ENCODE assay signal across 20 mouse cellular contexts in the genomic region with DNA sequence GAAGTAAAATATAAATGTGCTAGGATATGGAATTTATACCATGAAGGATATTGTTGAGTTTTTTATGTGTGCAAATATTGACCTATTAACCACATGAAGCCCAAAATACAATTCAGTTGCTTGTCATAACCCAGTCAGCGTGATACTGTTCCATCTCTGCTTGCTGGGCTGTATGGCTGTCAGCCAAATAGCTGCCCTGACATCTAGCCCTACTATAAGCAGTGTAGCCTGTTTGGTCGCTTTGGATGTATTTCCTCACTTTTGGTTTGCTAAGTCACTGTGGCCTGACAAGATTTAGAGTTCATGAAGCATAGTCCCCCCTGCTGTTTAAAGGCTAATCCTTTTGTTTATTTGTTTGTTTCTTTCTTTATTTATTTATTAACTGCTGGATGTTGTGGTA.
DNase-seq lines count a peak whose midpoint lies in the region; ATAC-seq and TF ChIP-seq lines count a peak whose summit lies in the region.
"Had no signal": no experiment of that assay in that cellular context is flagged by ENCODE, and none has a peak within 500 bp of the region (broad histone marks: within the 10 kb centered on the region; RNA-seq: fewer than 3 reads in every experiment).

No protein-coding gene starts in this region.

- DNase-seq in left cerebral cortex, postnatal 4 days, result peak; percentile 21
- no peak for DNase-seq in left cerebral cortex, postnatal 14 days (ENCODE audit: low spot score in 2 of 2)
- peak; percentile 11 for DNase-seq in midbrain, postnatal 0 days (ENCODE audit: low spot score)
- no peak for DNase-seq in midbrain, embryonic 11.5 days (ENCODE audit: low spot score, missing footprints)
- DNase-seq in brain, embryonic 14.5 days (ENCODE audit: low read depth), result peak; percentile 18
- no peak for DNase-seq in B cell, adult 2 months
- DNase-seq: adrenal gland, adult 2 months; cerebellum, adult 11-12 months; embryo, embryonic 11 days; gastrocnemius, postnatal 14 days; heart, adult 18-20 months; heart, postnatal 10 days; kidney, adult 11 months; lung, postnatal 4 days; right cerebral cortex, postnatal 25 days; spleen, adult 18-20 months had no signal

- H3K9ac ChIP-seq in midbrain, postnatal 0 days (replicated peaks; ENCODE audit: low read length, poor library complexity, severe bottlenecking), result no peak overlapping the region
- H3K9ac ChIP-seq in midbrain, embryonic 11.5 days (ENCODE audit: low read length), result no peak overlapping the region
- H3K9ac ChIP-seq: embryonic facial prominence, embryonic 15.5 days; heart, embryonic 12.5 days had no signal

- no peak for TF ChIP-seq CTCF in midbrain, postnatal 0 days (IDR thresholded peaks at IDR 0.05)
- TF ChIP-seq CTCF in brain, embryonic 14.5 days (IDR thresholded peaks at IDR 0.05; ENCODE audit: borderline replicate concordance, extremely low read depth, insufficient read depth, insufficient read length), result no peak

- TF ChIP-seq POLR2A in brain, embryonic 14.5 days (IDR thresholded peaks at IDR 0.05; ENCODE audit: borderline replicate concordance, extremely low read depth, insufficient read depth, insufficient read length, poor library complexity, severe bottlenecking), result no peak

- no peaks in the 10 kb centered on the region for H3K36me3 ChIP-seq in midbrain, postnatal 0 days (ENCODE audit: insufficient read depth, low read length)
- no peaks in the 10 kb centered on the region for H3K36me3 ChIP-seq in midbrain, embryonic 11.5 days (ENCODE audit: control insufficient read depth, insufficient read depth, low read length)
- H3K36me3 ChIP-seq: embryonic facial prominence, embryonic 15.5 days; forebrain, embryonic 10.5 days; heart, embryonic 12.5 days had no signal

- no peak for ATAC-seq in midbrain, postnatal 0 days (ENCODE audit: low FRiP score)
- no peak for ATAC-seq in midbrain, embryonic 11.5 days (ENCODE audit: low FRiP score)
- ATAC-seq in megakaryocyte progenitor cell, adult 5-6 weeks (replicated peaks; ENCODE audit: poor library complexity), result 0 out of 2 replicates have a peak, but pooled peaks have one; percentile 14

- H3K4me1 ChIP-seq in midbrain, postnatal 0 days (ENCODE audit: insufficient read depth, low read length), result no peaks in the 10 kb centered on the region
- H3K4me1 ChIP-seq in midbrain, embryonic 11.5 days (ENCODE audit: control insufficient read depth, insufficient read depth, low read length), result no peaks in the 10 kb centered on the region
- H3K4me1 ChIP-seq: embryonic facial prominence, embryonic 15.5 days; forebrain, embryonic 10.5 days; heart, embryonic 12.5 days had no signal

- WGBS in midbrain, postnatal 0 days, result 73% methylated on average over 2 of the region's 2 CpGs
- WGBS in midbrain, embryonic 11.5 days, result 74% methylated on average over 2 of the region's 2 CpGs

- H3K27me3 ChIP-seq in midbrain, postnatal 0 days (ENCODE audit: insufficient read depth, low read length), result no peaks in the 10 kb centered on the region
- H3K27me3 ChIP-seq in midbrain, embryonic 11.5 days (ENCODE audit: control insufficient read depth, insufficient read depth, low read length), result no peaks in the 10 kb centered on the region
- H3K27me3 ChIP-seq: embryonic facial prominence, embryonic 15.5 days; heart, embryonic 12.5 days had no signal

- no peaks in the 10 kb centered on the region for H3K9me3 ChIP-seq in midbrain, postnatal 0 days (ENCODE audit: low read length)
- no peaks in the 10 kb centered on the region for H3K9me3 ChIP-seq in midbrain, embryonic 11.5 days (ENCODE audit: control insufficient read depth, low read length)
- H3K9me3 ChIP-seq: embryonic facial prominence, embryonic 15.5 days; forebrain, embryonic 10.5 days; heart, embryonic 12.5 days had no signal

- H3K4me2 ChIP-seq in midbrain, postnatal 0 days (ENCODE audit: low read depth, low read length, poor library complexity, severe bottlenecking), result no peak overlapping the region
- no peak overlapping the region for H3K4me2 ChIP-seq in midbrain, embryonic 11.5 days
- H3K4me2 ChIP-seq: embryonic facial prominence, embryonic 15.5 days; heart, embryonic 12.5 days had no signal

- no peak overlapping the region for H3K4me3 ChIP-seq in midbrain, postnatal 0 days (ENCODE audit: low read depth, low read length)
- no peak overlapping the region for H3K4me3 ChIP-seq in midbrain, embryonic 11.5 days (ENCODE audit: low read depth, low read length)
- H3K4me3 ChIP-seq: embryonic facial prominence, embryonic 15.5 days; forebrain, embryonic 10.5 days; heart, embryonic 12.5 days had no signal

- intact Hi-C loops in left cerebral cortex, postnatal 4 days (cut with DNase I), result no loop called here
- intact Hi-C loops in left cerebral cortex, postnatal 14 days (cut with DNase I), result no loop called here

- no peak overlapping the region for H3K27ac ChIP-seq in midbrain, postnatal 0 days (ENCODE audit: low read depth, low read length)
- no peak overlapping the region for H3K27ac ChIP-seq in midbrain, embryonic 11.5 days (ENCODE audit: low read depth, low read length)
- H3K27ac ChIP-seq: embryonic facial prominence, embryonic 15.5 days; forebrain, embryonic 10.5 days had no signal

Comparison
In these comparisons a context has a peak if more than half of its experiments do, and no peak if none do; other contexts are left out.
1. DNase-seq: peak in left cerebral cortex, postnatal 4 days (single experiment), midbrain, postnatal 0 days (single experiment) and brain, embryonic 14.5 days (single experiment); none in left cerebral cortex, postnatal 14 days (0 of 2), midbrain, embryonic 11.5 days (single experiment) and B cell, adult 2 months (0 of 2).